Mouse (Mus musculus): ENCODE measurements around the gene Nrap. TPM values are rescaled to one million over a fixed set of nuclear protein-coding genes. Genes with fewer than 3 reads are reported as not detected.
A peak's percentile ranks its signal among the peaks of the same experiment; 100 is the strongest.

Nrap gene
- polyA plus RNA-seq, 1 experiment from 2014 or later, result 1.1 TPM

- H3K9me3 ChIP-seq (ENCODE audit: control insufficient read depth, low read length), result no peaks in the 10 kb centered on the region
- no peak overlapping the region for H3K9ac ChIP-seq (ENCODE audit: low read length)
- H3K27me3 ChIP-seq (ENCODE audit: control insufficient read depth, insufficient read depth, low read depth, low read length), result no peaks in the 10 kb centered on the region
- H3K27ac ChIP-seq (ENCODE audit: low read length), result no peak overlapping the region
- ATAC-seq (ENCODE audit: low read depth), result no peak
- WGBS, result 58% methylated on average over 15 of the region's 15 CpGs
- H3K4me2 ChIP-seq (ENCODE audit: low read depth, low read length), result no peak overlapping the region
- no peak overlapping the region for H3K4me3 ChIP-seq (ENCODE audit: low read length)
- peaks cover 6% of the 10 kb centered on the region for H3K4me1 ChIP-seq (replicated peaks; ENCODE audit: control insufficient read depth, insufficient read depth, low read length)
- H3K36me3 ChIP-seq (ENCODE audit: control insufficient read depth, insufficient read depth, low read length), result no peaks in the 10 kb centered on the region
Observed at GRCm38 (mm10) chr19:56287580-56288367, 102.1 kb downstream of the Nrap start.

- Histone ChIP-seq H3K9me3 (ENCODE audit: control insufficient read depth, low read length) (no peaks in the 10 kb centered on the region), H3K4me3 (ENCODE audit: low read length) (no peak within 1 kb of the TSS), H3K36me3 (ENCODE audit: control insufficient read depth, insufficient read depth, low read length) (no peaks in the 10 kb centered on the region), H3K4me1 (replicated peaks; ENCODE audit: control insufficient read depth, insufficient read depth, low read length) (peaks cover 3% of the 10 kb centered on the region; the same call in 1 of the 2 replicates), H3K4me2 (ENCODE audit: low read depth, low read length) (no peak within 1 kb of the TSS), H3K27ac (ENCODE audit: low read length) (no peak within 1 kb of the TSS), H3K9ac (ENCODE audit: low read length) (no peak within 1 kb of the TSS), H3K27me3 (ENCODE audit: control insufficient read depth, insufficient read depth, low read depth, low read length) (no peaks in the 10 kb centered on the region)
- no peak for ATAC-seq (ENCODE audit: low read depth)
- WGBS, result 51% methylated on average over 7 of the region's 7 CpGs
Observed at GRCm38 (mm10) chr19:56286866-56287265, 103.0 kb downstream of the Nrap start, which contains the start of gene Habp2. Habp2 (plus strand) TSS chr19:56287137.

- no peaks in the 10 kb centered on the region for H3K9me3 ChIP-seq (ENCODE audit: control insufficient read depth, low read length)
- no peaks in the 10 kb centered on the region for H3K27me3 ChIP-seq (ENCODE audit: control insufficient read depth, insufficient read depth, low read depth, low read length)
- WGBS, result 67% methylated on average over 4 of the region's 4 CpGs
- H3K36me3 ChIP-seq (ENCODE audit: control insufficient read depth, insufficient read depth, low read length), result no peaks in the 10 kb centered on the region
- H3K4me2 ChIP-seq (ENCODE audit: low read depth, low read length), result no peak overlapping the region
- no peaks in the 10 kb centered on the region for H3K4me1 ChIP-seq (replicated peaks; ENCODE audit: control insufficient read depth, insufficient read depth, low read length)
- no peak overlapping the region for H3K9ac ChIP-seq (ENCODE audit: low read length)
- no peak overlapping the region for H3K4me3 ChIP-seq (ENCODE audit: low read length)
- ATAC-seq (ENCODE audit: low read depth), result no peak
- no peak overlapping the region for H3K27ac ChIP-seq (ENCODE audit: low read length)
Observed at GRCm38 (mm10) chr19:56285222-56285621, 104.6 kb downstream of the Nrap start.

- H3K36me3 ChIP-seq (ENCODE audit: control insufficient read depth, insufficient read depth, low read length), result no peaks in the 10 kb centered on the region
Observed at GRCm38 (mm10) chr19:56278366-56278765, 111.5 kb downstream of the Nrap start.

GRCm38 (mm10) chr19:56277951-56278350 lies 111.9 kb downstream of the Nrap start:
- no peaks in the 10 kb centered on the region for H3K36me3 ChIP-seq (ENCODE audit: control insufficient read depth, insufficient read depth, low read length)
- 70% methylated on average over 4 of the region's 4 CpGs for WGBS
- no peak overlapping the region for H3K9ac ChIP-seq (ENCODE audit: low read length)
- no peak overlapping the region for H3K27ac ChIP-seq (ENCODE audit: low read length)
- no peaks in the 10 kb centered on the region for H3K4me1 ChIP-seq (replicated peaks; ENCODE audit: control insufficient read depth, insufficient read depth, low read length)
- ATAC-seq (ENCODE audit: low read depth), result no peak
- H3K9me3 ChIP-seq (ENCODE audit: control insufficient read depth, low read length), result no peaks in the 10 kb centered on the region
- no peak overlapping the region for H3K4me3 ChIP-seq (ENCODE audit: low read length)
- H3K27me3 ChIP-seq (ENCODE audit: control insufficient read depth, insufficient read depth, low read depth, low read length), result no peaks in the 10 kb centered on the region
- H3K4me2 ChIP-seq (ENCODE audit: low read depth, low read length), result no peak overlapping the region

More at GRCm38 (mm10) chr19:56278366-56278765, 111.5 kb downstream of the Nrap start:
- H3K9me3 ChIP-seq (ENCODE audit: control insufficient read depth, low read length), result no peaks in the 10 kb centered on the region
- WGBS, result 61% methylated on average over 11 of the region's 11 CpGs
- no peak overlapping the region for H3K4me2 ChIP-seq (ENCODE audit: low read depth, low read length)
- no peaks in the 10 kb centered on the region for H3K4me1 ChIP-seq (replicated peaks; ENCODE audit: control insufficient read depth, insufficient read depth, low read length)
- H3K27me3 ChIP-seq (ENCODE audit: control insufficient read depth, insufficient read depth, low read depth, low read length), result no peaks in the 10 kb centered on the region
- no peak overlapping the region for H3K9ac ChIP-seq (ENCODE audit: low read length)
- no peak overlapping the region for H3K4me3 ChIP-seq (ENCODE audit: low read length)
- no peak for ATAC-seq (ENCODE audit: low read depth)
- H3K27ac ChIP-seq (ENCODE audit: low read length), result no peak overlapping the region

GRCm38 (mm10) chr19:56277140-56277804 lies 112.6 kb downstream of the Nrap start:
- H3K4me2 ChIP-seq (ENCODE audit: low read depth, low read length), result no peak overlapping the region
- H3K36me3 ChIP-seq (ENCODE audit: control insufficient read depth, insufficient read depth, low read length), result no peaks in the 10 kb centered on the region
- H3K27me3 ChIP-seq (ENCODE audit: control insufficient read depth, insufficient read depth, low read depth, low read length), result no peaks in the 10 kb centered on the region
- no peaks in the 10 kb centered on the region for H3K4me1 ChIP-seq (replicated peaks; ENCODE audit: control insufficient read depth, insufficient read depth, low read length)
- H3K9ac ChIP-seq (ENCODE audit: low read length), result no peak overlapping the region
- WGBS, result 46% methylated on average over 3 of the region's 3 CpGs
- H3K27ac ChIP-seq (ENCODE audit: low read length), result no peak overlapping the region
- no peaks in the 10 kb centered on the region for H3K9me3 ChIP-seq (ENCODE audit: control insufficient read depth, low read length)
- H3K4me3 ChIP-seq (ENCODE audit: low read length), result no peak overlapping the region
- ATAC-seq (ENCODE audit: low read depth), result no peak

GRCm38 (mm10) chr19:56272081-56272480 lies 117.8 kb downstream of the Nrap start:
- WGBS, result 65% methylated on average over 8 of the region's 8 CpGs
- Histone ChIP-seq H3K9me3 (ENCODE audit: control insufficient read depth, low read length) (no peaks in the 10 kb centered on the region), H3K9ac (ENCODE audit: low read length) (no peak overlapping the region), H3K36me3 (ENCODE audit: control insufficient read depth, insufficient read depth, low read length) (no peaks in the 10 kb centered on the region), H3K4me2 (ENCODE audit: low read depth, low read length) (no peak overlapping the region), H3K27ac (ENCODE audit: low read length) (peak overlapping the region; percentile 37; the same call in 1 of the 2 replicates), H3K27me3 (ENCODE audit: control insufficient read depth, insufficient read depth, low read depth, low read length) (no peaks in the 10 kb centered on the region), H3K4me1 (replicated peaks; ENCODE audit: control insufficient read depth, insufficient read depth, low read length) (no peaks in the 10 kb centered on the region), H3K4me3 (ENCODE audit: low read length) (no peak overlapping the region)
- ATAC-seq (ENCODE audit: low read depth), result no peak

Other genes with a start within 250 kb of the Nrap start
- 2.6 and 4.1 TPM in 2 replicates for gene Habp2, start 102.9 kb downstream of the Nrap start, polyA plus RNA-seq (2015; fragmentation: Nextera tagmentation; extraction: Ambion mirVana)
- gene Casp7, start 7.1 kb upstream of the Nrap start, polyA plus RNA-seq (2015; fragmentation: Nextera tagmentation; extraction: Ambion mirVana), result 34.3 and 35.0 TPM in 2 replicates
- 0.39 and 0.41 TPM in 2 replicates for gene Plekhs1, start 71.6 kb upstream of the Nrap start, polyA plus RNA-seq (2015; fragmentation: Nextera tagmentation; extraction: Ambion mirVana)
- gene Dclre1a, start 158.2 kb upstream of the Nrap start, polyA plus RNA-seq (2015; fragmentation: Nextera tagmentation; extraction: Ambion mirVana), result 17.7 and 22.3 TPM in 2 replicates
- gene Nhlrc2, start 158.2 kb upstream of the Nrap start, polyA plus RNA-seq (2015; fragmentation: Nextera tagmentation; extraction: Ambion mirVana), result 18.4 and 19.8 TPM in 2 replicates